Mouse (Mus musculus): ENCODE results near the gene Lamb3. TPM values are rescaled to one million over a fixed set of nuclear protein-coding genes. Genes with fewer than 3 reads are reported as not detected.
A peak's percentile ranks its signal among the peaks of the same experiment; 100 is the strongest.

Gene Lamb3
- polyA plus RNA-seq, 1 experiment from 2014 or later = 62.8 TPM

DNA sequence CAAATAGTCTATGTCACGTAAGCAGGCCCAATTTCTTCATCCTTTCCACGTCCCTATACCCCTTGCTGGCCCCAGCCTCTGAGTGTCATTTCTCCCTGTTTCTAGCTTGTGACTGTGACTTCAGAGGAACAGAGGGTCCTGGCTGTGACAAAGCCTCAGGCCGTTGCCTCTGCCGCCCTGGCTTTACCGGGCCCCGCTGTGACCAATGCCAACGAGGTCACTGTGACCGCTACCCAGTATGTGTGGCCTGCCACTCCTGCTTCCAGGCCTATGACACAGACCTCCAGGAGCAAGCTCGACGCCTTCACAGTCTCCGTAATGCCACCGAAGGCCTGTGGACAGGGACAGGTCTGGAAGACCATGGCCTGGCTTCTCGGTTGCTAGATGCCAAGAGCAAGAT is 124.5 kb downstream of the Lamb3 start:
- WGBS = 85% methylated on average over 13 of the region's 13 CpGs
- H3K27me3 ChIP-seq (replicated peaks; ENCODE audit: insufficient read depth, low read length) = no peaks in the 10 kb centered on the region
- no peak for ATAC-seq
- H3K9me3 ChIP-seq (ENCODE audit: low read length) = no peaks in the 10 kb centered on the region
- no peaks in the 10 kb centered on the region for H3K36me3 ChIP-seq (ENCODE audit: insufficient read depth, low read length)
- H3K9ac ChIP-seq (replicated peaks; ENCODE audit: low read depth) = no peak overlapping the region
- H3K27ac ChIP-seq (ENCODE audit: low read length) = no peak overlapping the region
- DNase-seq (ENCODE audit: low spot score) = no peak
- H3K4me3 ChIP-seq (ENCODE audit: low read depth, low read length) = no peak overlapping the region
- no peaks in the 10 kb centered on the region for H3K4me1 ChIP-seq (ENCODE audit: insufficient read depth, low read depth, low read length)
- no peak for TF ChIP-seq CTCF (IDR thresholded peaks at IDR 0.05)
- no peak for TF ChIP-seq EP300 (IDR thresholded peaks at IDR 0.05)
- H3K4me2 ChIP-seq (replicated peaks; ENCODE audit: low read depth, low read length) = no peak overlapping the region

DNA sequence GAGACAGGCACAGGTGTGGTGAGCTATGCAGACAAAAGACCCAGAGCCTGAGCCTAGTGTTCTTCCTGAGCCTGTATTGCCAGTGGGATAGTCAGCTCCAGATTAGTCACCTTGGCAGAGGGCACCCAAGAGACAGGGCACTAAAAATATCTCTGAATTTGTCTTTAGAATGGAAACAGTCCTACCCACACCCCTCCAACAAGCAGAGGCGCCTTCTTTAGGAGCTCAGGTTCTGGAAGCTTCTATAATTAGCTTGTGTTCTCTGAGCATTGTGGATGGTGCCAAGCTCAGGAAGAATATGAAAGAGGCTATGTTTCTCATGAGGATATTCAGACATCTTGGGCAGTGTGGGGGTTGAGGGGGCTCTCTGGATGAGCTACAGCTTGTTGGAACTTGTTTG is 125.2 kb downstream of the Lamb3 start:
- H3K9me3 ChIP-seq (ENCODE audit: low read length) = no peaks in the 10 kb centered on the region
- DNase-seq (ENCODE audit: low spot score) (no peak), ATAC-seq (no peak)
- H3K4me1 ChIP-seq (ENCODE audit: insufficient read depth, low read depth, low read length) = no peaks in the 10 kb centered on the region
- TF ChIP-seq CTCF (IDR thresholded peaks at IDR 0.05) (no peak), EP300 (IDR thresholded peaks at IDR 0.05) (no peak)
- no peaks in the 10 kb centered on the region for H3K36me3 ChIP-seq (ENCODE audit: insufficient read depth, low read length)
- H3K9ac ChIP-seq (replicated peaks; ENCODE audit: low read depth) = no peak overlapping the region
- H3K4me3 ChIP-seq (ENCODE audit: low read depth, low read length) = no peak overlapping the region
- no peak overlapping the region for H3K27ac ChIP-seq (ENCODE audit: low read length)
- H3K27me3 ChIP-seq (replicated peaks; ENCODE audit: insufficient read depth, low read length) = no peaks in the 10 kb centered on the region
- WGBS = 84% methylated on average over 1 of the region's 1 CpGs
- no peak overlapping the region for H3K4me2 ChIP-seq (replicated peaks; ENCODE audit: low read depth, low read length)

DNA sequence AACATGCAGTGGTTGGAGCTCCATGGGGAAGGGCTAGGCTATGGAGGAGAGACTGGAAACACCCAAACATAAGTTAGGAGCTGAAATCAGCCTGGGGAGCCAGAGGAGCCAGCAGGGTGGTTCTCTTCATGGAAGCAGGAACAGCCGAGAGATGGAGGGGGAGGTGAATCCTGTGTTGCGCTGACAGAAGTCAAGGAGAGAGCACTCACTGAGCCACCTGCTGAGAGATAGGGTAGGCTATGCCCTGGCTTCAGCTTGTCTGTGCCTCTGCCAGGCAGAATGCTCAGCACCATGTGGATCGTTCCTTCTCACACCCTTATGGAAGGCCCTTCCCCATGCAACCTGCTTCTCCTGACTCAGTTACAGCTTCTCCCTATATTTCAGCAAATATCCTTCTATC is 126.3 kb downstream of the Lamb3 start:
- H3K4me1 ChIP-seq (ENCODE audit: insufficient read depth, low read depth, low read length) = no peaks in the 10 kb centered on the region
- H3K27me3 ChIP-seq (replicated peaks; ENCODE audit: insufficient read depth, low read length) = no peaks in the 10 kb centered on the region
- H3K36me3 ChIP-seq (ENCODE audit: insufficient read depth, low read length) = no peaks in the 10 kb centered on the region
- no peak overlapping the region for H3K27ac ChIP-seq (ENCODE audit: low read length)
- H3K9me3 ChIP-seq (ENCODE audit: low read length) = no peaks in the 10 kb centered on the region
- H3K9ac ChIP-seq (replicated peaks; ENCODE audit: low read depth) = no peak overlapping the region
- no peak overlapping the region for H3K4me3 ChIP-seq (ENCODE audit: low read depth, low read length)
- ATAC-seq (no peak), DNase-seq (ENCODE audit: low spot score) (no peak)
- TF ChIP-seq EP300 (IDR thresholded peaks at IDR 0.05) (no peak), CTCF (IDR thresholded peaks at IDR 0.05) (no peak)
- 76% methylated on average over 3 of the region's 3 CpGs for WGBS
- no peak overlapping the region for H3K4me2 ChIP-seq (replicated peaks; ENCODE audit: low read depth, low read length)

DNA sequence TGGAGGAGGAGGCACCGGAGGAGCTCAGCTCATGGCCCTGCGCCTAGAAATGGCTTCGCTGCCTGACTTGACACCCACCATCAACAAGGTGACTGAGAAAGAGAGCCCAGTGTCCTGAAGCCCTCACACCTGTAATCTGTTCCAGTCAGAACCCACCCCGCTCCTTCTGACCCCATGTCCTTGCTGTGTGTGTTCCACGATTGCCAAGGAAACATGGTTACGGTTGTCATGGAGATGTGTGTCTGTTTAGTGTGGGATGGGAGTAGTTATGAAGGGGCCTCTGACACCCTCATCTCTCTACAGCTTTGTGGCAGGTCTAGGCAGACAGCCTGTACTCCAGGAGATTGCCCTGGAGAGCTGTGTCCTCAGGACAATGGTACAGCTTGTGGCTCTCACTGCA is 127.0 kb downstream of the Lamb3 start:
- no peaks in the 10 kb centered on the region for H3K27me3 ChIP-seq (replicated peaks; ENCODE audit: insufficient read depth, low read length)
- H3K9me3 ChIP-seq (ENCODE audit: low read length) = no peaks in the 10 kb centered on the region
- no peak overlapping the region for H3K4me2 ChIP-seq (replicated peaks; ENCODE audit: low read depth, low read length)
- no peak for TF ChIP-seq EP300 (IDR thresholded peaks at IDR 0.05)
- TF ChIP-seq CTCF (IDR thresholded peaks at IDR 0.05) = no peak
- no peaks in the 10 kb centered on the region for H3K36me3 ChIP-seq (ENCODE audit: insufficient read depth, low read length)
- WGBS = 69% methylated on average over 6 of the region's 6 CpGs
- no peak overlapping the region for H3K9ac ChIP-seq (replicated peaks; ENCODE audit: low read depth)
- DNase-seq (ENCODE audit: low spot score) (no peak), ATAC-seq (peak; percentile 46)
- no peak overlapping the region for H3K27ac ChIP-seq (ENCODE audit: low read length)
- no peak overlapping the region for H3K4me3 ChIP-seq (ENCODE audit: low read depth, low read length)
- no peaks in the 10 kb centered on the region for H3K4me1 ChIP-seq (ENCODE audit: insufficient read depth, low read depth, low read length)

DNA sequence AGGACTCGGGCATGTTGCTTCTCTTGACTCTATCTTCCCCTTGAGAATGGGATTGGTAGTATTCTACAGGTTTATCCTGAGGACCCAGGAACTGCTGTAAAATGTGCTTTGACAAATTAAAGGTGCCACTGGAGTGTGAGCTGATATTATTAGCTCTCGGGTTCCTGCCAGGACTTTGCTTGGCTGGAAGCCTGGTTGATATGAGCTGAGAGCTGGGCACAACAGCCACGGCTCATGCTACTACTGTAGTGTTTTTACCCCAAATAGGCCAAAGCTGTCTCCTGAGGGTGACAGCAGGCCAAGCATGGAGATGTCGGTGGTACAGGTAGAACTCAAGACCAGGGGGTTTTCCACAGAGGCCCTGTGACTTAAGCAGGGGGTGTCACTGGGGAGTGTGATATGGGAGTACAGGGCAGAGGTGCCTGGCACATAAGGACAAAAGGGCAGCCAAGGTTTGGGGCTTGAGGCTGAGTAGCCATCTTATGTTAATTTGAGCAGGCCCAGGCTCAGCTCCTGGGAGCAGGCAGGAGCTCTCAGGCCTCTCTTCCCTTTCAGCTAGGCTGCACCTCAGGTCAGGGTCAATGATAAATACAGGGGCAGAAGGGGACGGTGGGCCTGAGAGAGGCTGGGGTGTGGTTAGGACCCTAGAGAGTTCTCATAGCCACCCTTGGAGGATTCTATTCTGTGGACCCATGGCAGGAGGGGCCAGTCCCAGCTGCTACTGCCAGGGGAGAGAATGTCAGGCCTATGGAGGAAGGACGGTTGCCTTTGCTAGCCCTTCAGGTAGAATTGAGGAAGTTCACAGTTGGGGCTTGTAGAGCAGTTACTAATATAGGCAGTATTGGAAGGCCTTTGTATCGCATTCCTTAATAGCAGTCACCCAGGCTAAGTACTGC is 128.9 kb downstream of the Lamb3 start:
- ATAC-seq = no peak
- TF ChIP-seq CTCF (IDR thresholded peaks at IDR 0.05) (no peak), EP300 (IDR thresholded peaks at IDR 0.05) (no peak)
- H3K27me3 ChIP-seq (replicated peaks; ENCODE audit: insufficient read depth, low read length) = no peaks in the 10 kb centered on the region
- no peak overlapping the region for H3K9ac ChIP-seq (replicated peaks; ENCODE audit: low read depth)
- no peaks in the 10 kb centered on the region for H3K36me3 ChIP-seq (ENCODE audit: insufficient read depth, low read length)
- H3K4me2 ChIP-seq (replicated peaks; ENCODE audit: low read depth, low read length) = no peak overlapping the region
- DNase-seq (ENCODE audit: low spot score) = no peak
- H3K9me3 ChIP-seq (ENCODE audit: low read length) = no peaks in the 10 kb centered on the region
- 80% methylated on average over 7 of the region's 7 CpGs for WGBS
- no peak overlapping the region for H3K27ac ChIP-seq (ENCODE audit: low read length)
- no peak overlapping the region for H3K4me3 ChIP-seq (ENCODE audit: low read depth, low read length)
- no peaks in the 10 kb centered on the region for H3K4me1 ChIP-seq (ENCODE audit: insufficient read depth, low read depth, low read length)

DNA sequence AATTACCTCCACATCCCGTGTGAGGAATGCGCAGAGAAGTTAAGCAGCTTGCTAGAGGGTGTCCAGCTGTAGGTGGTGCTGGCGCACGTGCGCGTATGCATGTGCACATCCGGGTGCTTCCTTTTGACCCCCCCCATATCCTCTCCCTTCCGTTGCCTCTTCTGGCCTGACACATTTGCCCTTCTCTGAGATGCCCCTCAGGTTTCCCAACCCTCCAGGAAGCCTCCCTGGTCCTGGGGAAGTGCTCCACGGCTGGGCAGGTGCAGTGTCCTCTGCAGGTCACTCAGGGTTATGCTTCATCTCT is 129.5 kb downstream of the Lamb3 start:
- no peaks in the 10 kb centered on the region for H3K36me3 ChIP-seq (ENCODE audit: insufficient read depth, low read length)
- H3K4me2 ChIP-seq (replicated peaks; ENCODE audit: low read depth, low read length) = no peak overlapping the region
- H3K9me3 ChIP-seq (ENCODE audit: low read length) = no peaks in the 10 kb centered on the region
- no peaks in the 10 kb centered on the region for H3K27me3 ChIP-seq (replicated peaks; ENCODE audit: insufficient read depth, low read length)
- ATAC-seq (no peak), DNase-seq (ENCODE audit: low spot score) (no peak)
- TF ChIP-seq CTCF (IDR thresholded peaks at IDR 0.05) (no peak), EP300 (IDR thresholded peaks at IDR 0.05) (no peak)
- no peak overlapping the region for H3K27ac ChIP-seq (ENCODE audit: low read length)
- no peak overlapping the region for H3K4me3 ChIP-seq (ENCODE audit: low read depth, low read length)
- no peak overlapping the region for H3K9ac ChIP-seq (replicated peaks; ENCODE audit: low read depth)
- H3K4me1 ChIP-seq (ENCODE audit: insufficient read depth, low read depth, low read length) = no peaks in the 10 kb centered on the region
- 78% methylated on average over 9 of the region's 9 CpGs for WGBS

All from lung, postnatal 0 days (tissue).